Mouse (Mus musculus) hindlimb bud, embryonic 11.5 days (tissue): ENCODE data around the gene Armt1.

Source experiments
- DNase-seq: peaks from one replicate; pipeline ENCODE4 v3.0.0-alpha.2; 2012; ENCODE audit warnings: low read depth, low spot score; ENCODE audit errors: extremely low spot score

The Armt1 gene

DNA sequence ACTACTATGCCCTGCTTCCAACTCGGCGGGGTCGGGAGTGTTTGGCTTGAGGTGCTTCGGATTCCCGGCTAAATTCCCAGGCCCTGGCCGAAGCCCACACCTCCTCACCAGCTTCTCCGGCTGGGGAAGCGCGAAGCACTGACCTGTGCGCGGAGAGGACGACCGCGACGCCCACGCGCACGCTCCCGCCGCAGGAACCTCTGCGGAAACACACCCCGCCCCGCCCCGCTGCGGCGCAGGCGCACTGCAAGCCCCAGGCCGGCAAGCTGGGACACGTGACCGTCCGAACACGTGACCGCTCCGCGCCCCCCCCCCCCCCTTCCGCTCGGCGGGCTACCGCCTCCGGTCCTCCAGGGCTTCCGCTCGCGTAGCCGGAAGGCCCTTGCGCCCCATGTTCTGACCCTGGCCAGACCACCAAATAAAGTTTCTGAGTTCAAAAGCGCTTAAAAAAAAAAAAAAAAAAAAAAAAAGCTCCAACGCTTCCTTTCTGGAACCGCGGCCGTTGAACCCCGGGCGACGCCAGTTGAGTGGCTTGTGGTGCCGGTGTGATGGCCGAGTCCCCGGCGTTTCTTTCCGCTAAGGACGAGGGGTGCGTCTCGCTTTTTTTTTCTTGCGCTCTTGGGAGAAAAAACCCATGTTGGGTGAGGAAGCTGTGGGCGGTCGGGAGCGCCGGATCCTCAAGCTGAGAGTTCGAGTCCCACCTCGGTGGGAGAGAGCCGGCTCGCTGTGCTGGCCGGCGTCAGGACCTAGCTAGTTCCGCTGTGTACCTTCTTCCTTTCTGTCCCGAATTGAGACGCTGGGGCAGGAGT lies at the start of gene Armt1, which contains the start of gene Rmnd1:
TSS of gene Armt1 (plus strand) at position 345 of the 809 bp plus-strand sequence.
TSS of gene Rmnd1 (minus strand) at position 266 of the 809 bp plus-strand sequence.
- peak; percentile 75 for DNase-seq

- DNase-seq: no peak
These were observed 48.0 kb upstream of the Armt1 start for GRCm38 (mm10) chr10:4384244-4384643.

- DNase-seq: peak; percentile 64
These were observed 45.4 kb upstream of the Armt1 start for GRCm38 (mm10) chr10:4386609-4387591.

- DNase-seq: no peak
These were observed 44.4 kb upstream of the Armt1 start, which contains the start of gene Zbtb2 for GRCm38 (mm10) chr10:4387701-4388383. TSS of gene Zbtb2 (minus strand) at chr10:4388108.

DNA sequence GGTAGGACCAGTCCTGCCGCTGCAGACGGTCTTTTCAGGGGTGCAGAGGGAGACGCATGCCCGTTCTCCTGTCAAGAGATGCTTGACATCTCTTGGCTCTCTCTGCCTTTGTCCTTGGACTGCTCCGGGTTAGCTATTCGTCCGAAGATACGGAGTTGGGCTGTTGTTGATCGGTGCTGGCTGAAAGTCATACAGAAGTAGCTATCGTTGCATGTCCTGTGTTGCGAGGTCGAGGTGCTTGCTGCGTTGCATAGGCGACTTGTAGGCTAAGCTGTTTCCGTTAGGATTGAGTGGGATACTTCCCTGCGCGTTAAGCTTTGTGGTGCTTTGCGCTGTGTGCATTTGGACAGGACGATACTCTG lies 43.9 kb upstream of the Armt1 start:
- DNase-seq: no peak

GRCm38 (mm10) chr10:4389036-4389435 lies 43.2 kb upstream of the Armt1 start:
- DNase-seq: no peak

DNA sequence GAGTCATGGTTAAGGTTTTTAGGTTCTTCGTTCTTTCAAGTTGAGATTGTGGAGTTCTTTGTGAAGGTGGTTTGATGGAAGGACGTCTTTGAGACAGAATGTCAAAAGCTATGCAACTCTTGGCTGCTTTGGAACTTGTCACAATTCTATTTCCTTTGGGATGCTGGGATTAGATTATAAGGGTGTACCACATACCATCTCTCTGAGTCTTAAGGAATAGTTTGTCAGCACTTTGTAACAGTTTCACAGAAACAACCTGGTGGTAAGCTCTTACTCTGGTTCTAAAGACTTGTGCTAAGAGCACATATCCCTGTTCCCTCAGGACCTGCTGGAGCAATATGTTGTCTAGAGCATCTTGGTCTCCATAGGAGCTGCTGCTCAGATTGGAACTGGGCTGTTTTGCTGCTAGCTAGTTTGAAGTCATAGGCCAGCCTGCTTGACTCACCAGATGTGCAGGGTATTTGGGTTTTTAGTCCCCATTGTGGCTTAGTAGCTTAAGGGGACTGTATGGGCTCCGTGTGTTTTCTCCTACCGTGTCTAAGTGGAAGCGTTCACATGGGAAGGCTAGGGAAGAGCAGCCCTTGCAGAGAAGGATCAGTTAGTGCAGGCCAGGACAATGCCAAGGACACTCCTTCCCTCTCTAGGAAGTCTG lies 42.7 kb upstream of the Armt1 start:
- DNase-seq: no peak

GRCm38 (mm10) chr10:4390550-4390949 lies 41.7 kb upstream of the Armt1 start:
- no peak for DNase-seq

DNA sequence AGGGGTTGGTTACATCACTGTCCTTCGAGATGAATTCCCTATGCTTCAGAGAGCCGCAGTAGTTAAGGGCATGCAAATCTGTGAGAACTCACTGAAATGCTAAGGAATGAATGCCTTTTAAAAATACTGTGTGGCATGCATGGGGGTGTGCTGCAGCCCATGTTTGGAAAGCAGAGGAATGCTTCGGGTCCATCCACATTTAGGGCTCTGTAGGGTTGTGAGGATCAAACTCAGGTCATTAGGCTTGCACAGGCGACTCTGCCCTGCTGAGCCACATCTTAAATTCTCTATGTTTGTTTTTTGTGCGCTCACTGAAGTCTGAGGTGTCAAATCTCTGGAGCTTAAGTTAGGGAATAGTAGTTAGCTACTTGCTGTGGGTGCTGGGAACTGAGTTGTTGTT lies 41.2 kb upstream of the Armt1 start:
- DNase-seq: no peak

- DNase-seq: no peak
These were observed 40.4 kb upstream of the Armt1 start for GRCm38 (mm10) chr10:4391851-4392250.

GRCm38 (mm10) chr10:4395321-4395720 lies 36.9 kb upstream of the Armt1 start:
- DNase-seq: no peak

DNA sequence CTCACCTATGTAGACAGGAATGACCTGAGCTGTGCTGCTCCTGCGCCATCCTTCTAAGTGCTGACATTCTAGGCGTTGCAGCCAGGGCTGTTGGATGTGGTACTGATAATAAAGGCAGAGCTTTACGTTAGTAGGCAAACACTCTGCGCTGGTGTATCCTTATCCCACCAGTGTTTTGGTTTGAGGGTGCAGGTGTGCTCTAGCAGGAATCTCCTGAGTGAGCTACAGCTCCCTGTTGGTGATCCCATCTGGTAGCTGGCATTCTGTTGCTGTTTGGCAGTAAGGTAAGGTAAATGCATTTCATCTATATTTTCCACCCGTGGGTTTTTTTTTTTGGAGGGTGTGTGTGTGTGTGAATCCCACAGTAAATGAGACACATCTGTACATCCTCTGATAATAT lies 34.2 kb upstream of the Armt1 start:
- no peak for DNase-seq

GRCm38 (mm10) chr10:4404895-4405491 lies 27.3 kb upstream of the Armt1 start:
- no peak for DNase-seq

GRCm38 (mm10) chr10:4405511-4405910 lies 26.8 kb upstream of the Armt1 start:
- no peak for DNase-seq

DNA sequence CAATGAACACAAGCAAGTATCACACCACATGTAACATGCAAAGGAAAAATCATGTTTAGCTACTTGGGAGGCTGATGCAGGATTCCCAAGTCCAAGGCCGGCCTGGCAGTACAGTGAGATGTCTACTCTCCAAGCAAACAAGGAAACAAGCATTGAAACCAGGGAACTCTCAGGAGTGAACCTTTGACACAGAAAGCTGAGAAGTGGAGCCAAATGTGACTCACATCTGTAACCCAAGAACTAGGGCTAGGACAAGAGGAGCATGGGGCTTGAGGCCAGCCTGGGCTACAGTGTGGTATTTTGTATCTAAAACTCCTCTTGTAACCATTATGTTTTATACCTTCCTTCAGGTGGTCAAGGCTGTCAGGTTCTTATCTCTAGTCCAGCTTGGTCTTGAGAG lies 25.1 kb upstream of the Armt1 start:
- DNase-seq: no peak

- no peak for DNase-seq
These were observed 7.0 kb upstream of the Armt1 start for GRCm38 (mm10) chr10:4425245-4425644.

DNA sequence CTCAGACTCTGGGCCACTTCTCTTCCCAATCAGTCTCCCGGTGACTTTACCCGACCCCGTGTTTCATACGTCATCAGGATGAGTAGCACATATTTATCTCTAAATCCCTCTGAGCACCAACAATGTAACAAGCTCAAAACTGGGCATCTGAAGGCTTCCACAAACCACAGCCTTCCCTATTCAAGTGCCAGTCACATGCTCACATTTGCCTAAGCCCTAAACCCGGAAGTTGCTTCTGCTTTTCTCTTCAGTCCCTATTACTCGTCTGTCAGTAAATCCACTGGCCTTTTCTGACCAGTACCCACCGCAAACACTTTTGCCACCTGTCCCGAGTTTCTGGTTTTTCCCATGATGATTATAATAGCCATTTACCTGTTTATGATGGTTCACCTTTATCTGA lies 1.9 kb upstream of the Armt1 start:
- no peak for DNase-seq

GRCm38 (mm10) chr10:4430826-4431225 lies 1.4 kb upstream of the Armt1 start:
- DNase-seq: no peak

DNA sequence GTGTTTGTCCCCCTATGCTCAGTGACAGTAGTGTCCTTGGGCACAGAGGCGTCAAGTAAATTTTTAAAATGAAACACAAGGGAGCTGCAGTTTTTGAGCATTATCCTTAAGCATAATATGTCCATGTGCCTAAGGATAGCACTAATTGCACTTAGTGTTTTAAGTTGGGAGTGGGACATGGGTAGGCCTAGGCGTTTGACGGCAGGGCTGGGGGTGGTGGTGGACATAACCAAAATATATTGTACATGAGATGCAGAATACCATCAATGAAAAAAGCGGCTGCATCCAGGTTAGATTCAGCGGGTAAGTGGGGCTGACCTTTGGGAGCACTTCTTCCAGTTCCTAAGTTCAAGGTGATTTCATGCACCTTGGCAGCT lies 533 bp upstream of the Armt1 start:
- no peak for DNase-seq
